Mouse (Mus musculus) heart, adult 18-20 months (tissue): ENCODE measurements around the gene Reep3. TPM values are rescaled to one million over a fixed set of nuclear protein-coding genes. Genes with fewer than 3 reads are reported as not detected.

Source experiments
- DNase-seq, 2 experiments: peaks; one replicate each; pipeline ENCODE4 v3.0.0; 2021 to 2022; ENCODE audit warnings: mixed read lengths in 1 of 2
- total RNA-seq, 2 experiments: library from RNA; stranded (reverse); gene quantifications; 2 replicates each; pipeline ENCODE4 v1.2.3; 2021

The Reep3 gene
- total RNA-seq, 2 experiments from 2014 or later, result 16.0 to 19.6 TPM

DNA sequence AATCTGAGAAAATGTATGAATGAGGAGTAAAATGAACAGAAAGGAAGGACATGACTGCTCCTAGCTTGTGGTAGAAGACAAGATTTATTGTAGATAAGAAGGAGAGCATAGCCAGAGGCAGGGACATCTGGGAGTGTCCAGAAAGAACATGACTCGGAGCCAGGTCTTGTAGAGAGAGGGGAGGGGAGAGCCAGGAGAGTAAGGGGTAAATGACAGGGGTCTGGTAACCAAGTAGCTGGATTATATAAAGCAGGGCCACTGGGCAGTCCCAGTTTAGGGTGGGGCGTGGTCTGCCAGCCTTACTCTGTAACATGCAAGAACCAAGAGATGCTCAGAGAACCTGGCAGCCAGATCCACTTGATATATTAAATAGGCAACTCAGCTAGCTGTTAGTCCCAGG is 123.5 kb downstream of the Reep3 start:
- no peak for DNase-seq

DNA sequence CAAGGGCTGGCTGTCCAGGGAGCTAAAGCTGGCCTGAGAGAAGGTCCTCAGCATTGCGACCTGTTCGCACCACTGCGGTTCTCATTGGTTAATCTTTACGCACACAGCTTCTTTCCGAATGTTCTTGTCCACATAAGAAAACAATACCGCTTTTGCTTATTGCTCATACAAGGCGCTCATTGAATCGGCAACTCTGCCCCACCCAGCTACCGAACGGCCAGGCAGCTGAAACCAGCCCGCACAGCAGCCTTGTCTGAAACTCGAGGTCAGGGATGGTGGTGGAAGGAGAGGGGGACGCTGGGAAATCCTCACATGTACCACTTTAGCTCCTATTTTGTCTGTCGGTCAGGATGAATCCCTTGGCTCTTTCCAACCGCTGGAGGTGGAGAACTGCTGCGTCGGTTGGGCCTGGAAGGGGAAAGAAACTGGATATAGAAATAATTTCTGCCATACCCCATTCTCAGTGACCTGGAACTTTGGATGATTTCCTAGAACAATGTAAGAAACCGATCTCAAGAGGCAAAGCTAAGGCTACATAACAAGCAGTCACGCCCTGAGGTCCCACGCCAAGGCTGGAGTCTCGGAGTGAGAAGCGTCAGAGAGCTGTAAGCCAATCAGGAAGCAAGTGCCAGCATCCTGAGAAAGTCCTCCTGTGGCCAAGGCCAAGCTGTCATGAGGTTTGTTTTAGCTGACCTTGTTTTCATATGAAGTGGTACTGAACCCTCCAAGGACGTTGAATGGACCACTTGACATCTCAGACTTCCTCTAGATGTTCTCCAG is 126.2 kb downstream of the Reep3 start:
- no peak for DNase-seq

DNA sequence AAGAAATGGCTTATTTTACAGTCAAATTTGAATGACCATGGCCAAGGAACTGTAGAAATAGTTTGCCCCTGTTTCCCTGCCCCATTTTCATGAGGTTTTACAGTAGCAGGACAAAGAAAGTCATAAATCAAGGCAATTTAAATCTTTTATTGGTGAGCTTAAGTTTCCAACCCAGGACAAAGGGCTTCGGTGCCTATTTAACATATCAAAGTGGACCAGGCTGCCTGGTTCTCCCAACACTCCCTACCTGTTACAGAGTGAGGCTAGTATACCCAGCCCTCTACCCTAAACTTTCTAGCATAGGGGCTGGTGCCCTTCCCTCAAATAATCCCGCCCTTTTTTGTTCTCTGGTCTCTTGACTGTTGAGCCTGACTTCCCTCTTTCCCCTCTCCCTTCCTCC is 127.2 kb downstream of the Reep3 start:
- DNase-seq, result no peak

DNA sequence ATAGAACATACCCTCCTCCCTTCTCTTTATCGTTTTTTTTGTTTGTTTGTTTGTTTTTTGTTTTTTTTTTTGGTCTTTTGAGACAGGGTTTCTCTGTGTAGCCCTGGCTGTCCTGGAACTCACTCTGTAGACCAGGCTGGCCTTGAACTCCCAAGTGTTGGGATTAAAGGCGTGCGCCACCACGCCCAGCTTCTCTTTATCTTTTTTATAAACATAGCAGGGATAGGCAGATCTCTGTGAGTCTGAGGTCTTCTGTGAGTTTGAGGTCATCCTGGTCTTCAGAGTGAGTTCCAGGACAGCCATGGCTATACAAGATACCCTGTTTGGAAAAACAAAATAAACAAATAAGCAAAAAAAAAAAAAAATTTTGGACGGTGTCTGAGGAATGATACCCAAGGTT is 127.7 kb downstream of the Reep3 start:
- no peak for DNase-seq

DNA sequence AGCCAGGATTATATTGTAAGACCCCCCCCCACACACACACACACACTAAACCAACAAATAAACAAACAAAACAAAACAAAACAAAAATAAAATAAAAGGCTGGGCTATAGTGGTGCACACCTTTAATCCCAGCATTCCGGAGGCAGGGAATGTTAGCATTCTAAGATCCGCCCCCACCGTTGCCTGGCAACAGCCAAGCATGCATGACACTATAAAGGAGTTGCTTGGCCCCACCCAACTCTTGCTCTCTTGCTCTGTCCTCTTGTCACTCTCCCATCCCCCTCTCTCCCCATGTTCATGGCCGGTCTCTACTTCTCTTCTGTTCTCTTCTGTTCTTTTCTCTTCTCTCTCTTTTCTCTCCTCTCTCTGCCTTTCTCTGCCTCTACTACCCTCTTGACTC is 128.2 kb downstream of the Reep3 start:
- no peak for DNase-seq

DNA sequence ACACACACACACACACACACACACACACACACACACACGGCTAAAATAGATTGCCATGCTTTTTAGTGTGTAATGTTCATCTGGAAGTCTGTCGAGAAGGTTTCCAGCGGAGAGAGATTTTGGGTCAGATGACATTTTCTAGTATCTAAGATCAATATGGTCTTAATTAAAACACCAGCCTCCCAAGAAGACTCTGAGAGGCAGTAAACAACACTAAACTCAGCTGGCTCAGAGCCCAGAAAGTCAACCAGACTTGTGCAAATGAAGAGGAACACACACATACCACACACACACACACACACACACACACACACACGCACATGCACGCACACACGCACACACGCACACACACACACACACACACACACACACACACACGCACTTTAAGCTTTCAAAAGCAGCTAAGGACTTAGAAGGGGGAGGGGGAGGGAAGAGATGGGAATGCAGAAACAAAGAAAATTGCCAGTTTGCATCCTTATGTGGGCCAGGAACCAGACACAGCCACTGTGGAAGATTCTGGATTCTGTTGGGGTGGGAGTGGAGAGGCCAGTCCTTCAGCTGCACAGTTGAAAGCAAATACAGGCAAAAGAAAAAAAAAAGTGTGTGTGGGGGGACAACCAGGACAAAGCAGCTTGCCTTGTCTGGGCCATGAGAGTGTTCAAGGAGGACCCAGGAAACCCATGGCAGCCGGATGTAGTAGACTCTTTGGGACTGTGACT is 130.2 kb downstream of the Reep3 start:
- DNase-seq, result peak in 1 of 2 experiments; percentile 39

DNA sequence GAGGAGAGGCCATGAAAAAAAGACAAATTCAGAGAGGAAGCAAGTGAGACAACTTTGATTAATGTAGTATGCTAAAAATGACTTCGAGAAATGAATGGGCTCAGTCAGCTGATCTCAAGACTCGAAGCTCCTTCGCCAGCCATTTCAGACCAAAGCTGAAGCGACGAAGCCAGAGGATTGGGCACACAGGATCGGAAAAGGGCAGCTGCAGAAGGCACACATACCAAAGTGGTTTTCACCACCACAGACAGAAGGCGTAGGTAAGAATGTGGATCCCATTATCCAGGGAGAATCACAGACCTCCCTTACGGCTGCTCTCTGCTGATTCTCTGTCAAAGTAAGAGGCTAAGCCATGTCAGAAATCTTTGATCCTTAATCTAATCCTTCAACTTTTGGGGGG is 136.6 kb downstream of the Reep3 start:
- no peak for DNase-seq

Other genes with a start within 250 kb of the Reep3 start
- gene Jmjd1c, start 820 bp downstream of the Reep3 start, total RNA-seq, result 10 to 100 TPM; 31.5 to 34.6 TPM
- gene Nrbf2, start 188.4 kb upstream of the Reep3 start, total RNA-seq, result 1 to 10 TPM; 6.8 to 6.9 TPM